Mouse (Mus musculus) cortical plate, adult 2 months (tissue): Measurements from ENCODE around the gene Ptprc. TPM values are rescaled to one million over a fixed set of nuclear protein-coding genes. Genes with fewer than 3 reads are reported as not detected.

Experiments used
- H3K27ac ChIP-seq: fragments of 200-500 bp; 2 replicates; pipeline ENCODE4 v1.5.1; 2012; ENCODE audit warnings: low read length, control low read depth, inconsistent platforms; ENCODE audit not compliant: insufficient read depth
- H3K4me1 ChIP-seq: fragments of 200-500 bp; 2 replicates; pipeline ENCODE4 v1.6.1; 2011; ENCODE audit warnings: low read length; ENCODE audit not compliant: control insufficient read depth, insufficient read depth
- H3K4me3 ChIP-seq: fragments of 200-500 bp; 2 replicates; pipeline ENCODE4 v1.5.1; 2011; ENCODE audit warnings: mild to moderate bottlenecking, low read length, control low read depth; ENCODE audit not compliant: insufficient read depth
- CTCF ChIP-seq: fragments of 200-500 bp; IDR thresholded peaks from 2 replicates; pipeline ENCODE4 v1.5.1; 2011; ENCODE audit warnings: mild to moderate bottlenecking, control low read depth, low read length; ENCODE audit not compliant: insufficient read depth; ENCODE audit errors: extremely low read depth
- POLR2A ChIP-seq: fragments of 200-500 bp; IDR thresholded peaks from 2 replicates; pipeline ENCODE4 v1.6.1; 2011; ENCODE audit warnings: mild to moderate bottlenecking, low read length, control low read depth; ENCODE audit not compliant: insufficient read depth; ENCODE audit errors: extremely low read depth
- polyA plus RNA-seq: library from polyadenylated mRNA; depleted of rRNA; stranded (reverse); fragments of >200 nt; gene quantifications from 2 replicates; pipeline ENCODE4 v1.2.3, GENCODE M21; 2012

Gene Ptprc
- polyA plus RNA-seq, 1 experiment, result 2.4 TPM

- no peak overlapping the region for H3K4me3 ChIP-seq
- no peak for TF ChIP-seq POLR2A
- no peak for TF ChIP-seq CTCF
- H3K4me1 ChIP-seq, result no peaks in the 10 kb centered on the region
- no peak overlapping the region for H3K27ac ChIP-seq
Observed at GRCm38 (mm10) chr1:138174705-138175492, 609 bp downstream of the Ptprc start.

DNA sequence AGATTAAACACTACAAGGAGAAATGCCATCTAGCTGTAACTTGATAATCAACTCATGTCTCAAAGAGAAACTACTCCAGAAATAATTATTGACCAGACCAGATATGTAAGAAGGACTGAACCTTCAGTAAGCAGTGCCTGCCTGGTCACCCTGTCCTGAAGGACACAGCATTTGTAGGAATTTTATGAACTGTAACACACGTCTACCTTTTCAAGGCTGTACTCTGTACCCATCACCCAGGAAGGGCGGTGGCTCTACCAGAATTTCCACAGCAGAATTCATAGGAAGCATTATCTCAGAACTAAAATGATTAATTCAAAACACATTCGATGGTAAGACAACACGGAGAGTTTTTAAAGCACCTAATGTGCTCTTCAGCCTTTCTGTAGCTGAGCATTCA lies 1.4 kb downstream of the Ptprc start:
- H3K27ac ChIP-seq, result no peak overlapping the region
- no peak for TF ChIP-seq CTCF
- TF ChIP-seq POLR2A, result no peak
- H3K4me1 ChIP-seq, result no peaks in the 10 kb centered on the region
- H3K4me3 ChIP-seq, result no peak overlapping the region

DNA sequence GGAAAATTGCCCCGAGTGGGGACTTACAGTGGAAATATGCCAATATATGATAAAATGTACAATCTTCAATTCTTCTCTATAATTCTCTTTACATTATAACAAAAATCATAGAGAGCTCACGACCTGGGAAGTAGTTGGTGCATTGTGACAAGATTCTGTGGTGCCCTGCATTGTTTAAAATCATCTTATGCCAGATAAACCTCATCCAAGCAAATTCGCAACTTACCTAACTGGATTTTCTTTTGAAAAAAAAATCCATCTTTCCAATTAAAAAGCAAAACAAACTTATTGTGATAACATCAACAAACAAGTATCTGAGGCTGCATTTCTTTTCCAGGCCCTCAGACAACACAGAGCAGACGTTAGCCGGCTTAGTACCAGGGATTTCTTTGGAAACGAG lies 1.8 kb downstream of the Ptprc start:
- Histone ChIP-seq H3K4me3 (no peak overlapping the region), H3K4me1 (no peaks in the 10 kb centered on the region), H3K27ac (no peak overlapping the region)
- TF ChIP-seq CTCF (no peak), POLR2A (no peak)

GRCm38 (mm10) chr1:138172547-138172946 lies 3.0 kb downstream of the Ptprc start:
- Histone ChIP-seq H3K27ac (no peak overlapping the region), H3K4me1 (no peaks in the 10 kb centered on the region), H3K4me3 (no peak overlapping the region)
- TF ChIP-seq CTCF (no peak), POLR2A (no peak)

DNA sequence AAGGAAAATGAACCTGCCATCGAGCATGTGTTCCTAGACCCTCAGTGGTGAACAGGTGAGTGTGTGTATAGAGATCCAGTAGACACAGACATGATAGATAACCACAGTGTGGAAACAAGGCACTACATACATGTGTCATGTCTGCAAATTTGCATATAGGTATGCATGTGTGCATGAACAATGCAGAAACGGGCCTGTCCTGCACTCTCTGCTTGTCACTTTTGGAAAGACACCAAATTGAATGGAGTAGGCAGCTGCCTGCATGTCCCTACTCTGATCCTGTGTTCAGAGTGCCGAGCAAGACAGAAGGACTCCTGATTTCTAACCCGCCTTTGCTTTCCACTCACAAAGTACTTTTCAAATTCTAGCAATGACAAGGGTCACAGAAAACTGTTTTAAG lies 3.4 kb downstream of the Ptprc start:
- no peaks in the 10 kb centered on the region for H3K4me1 ChIP-seq
- H3K4me3 ChIP-seq, result no peak overlapping the region
- no peak overlapping the region for H3K27ac ChIP-seq
- TF ChIP-seq CTCF (no peak), POLR2A (no peak)

- H3K4me1 ChIP-seq, result no peaks in the 10 kb centered on the region
- no peak for TF ChIP-seq POLR2A
- TF ChIP-seq CTCF, result no peak
- H3K27ac ChIP-seq, result no peak overlapping the region
- H3K4me3 ChIP-seq, result no peak overlapping the region
Observed at GRCm38 (mm10) chr1:138166233-138166771, 9.2 kb downstream of the Ptprc start.

- no peak for TF ChIP-seq CTCF
- no peak overlapping the region for H3K4me3 ChIP-seq
- no peaks in the 10 kb centered on the region for H3K4me1 ChIP-seq
- no peak overlapping the region for H3K27ac ChIP-seq
Observed at GRCm38 (mm10) chr1:138162638-138163037, 12.9 kb downstream of the Ptprc start.

- Histone ChIP-seq H3K27ac (no peak overlapping the region), H3K4me3 (no peak overlapping the region), H3K4me1 (no peaks in the 10 kb centered on the region)
- no peak for TF ChIP-seq CTCF
Observed at GRCm38 (mm10) chr1:138158921-138159320, 16.6 kb downstream of the Ptprc start.

- TF ChIP-seq POLR2A (no peak), CTCF (no peak)
Observed at GRCm38 (mm10) chr1:138158236-138158635, 17.3 kb downstream of the Ptprc start.

DNA sequence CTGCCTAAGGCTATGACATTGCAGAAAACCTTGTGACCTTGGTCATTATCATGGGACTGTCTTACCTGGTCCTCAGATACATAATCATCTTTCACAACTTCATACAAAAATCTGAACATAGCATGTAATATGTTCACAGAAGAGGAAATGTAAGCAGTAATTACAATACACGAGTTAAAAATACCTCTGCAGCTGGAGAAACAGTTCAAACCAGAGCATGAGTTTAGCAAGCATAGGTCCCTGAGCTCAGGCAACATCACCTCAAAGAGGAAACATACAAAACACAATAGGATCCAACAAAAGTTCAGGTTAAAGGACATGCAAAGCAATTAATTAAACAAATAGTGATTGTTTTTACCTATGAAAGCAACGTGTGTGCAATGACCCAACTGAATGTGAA lies 17.8 kb downstream of the Ptprc start:
- H3K4me3 ChIP-seq, result no peak overlapping the region
- no peaks in the 10 kb centered on the region for H3K4me1 ChIP-seq
- H3K27ac ChIP-seq, result no peak overlapping the region
- TF ChIP-seq POLR2A (no peak), CTCF (no peak)

More at GRCm38 (mm10) chr1:138158236-138158635, 17.3 kb downstream of the Ptprc start:
- Histone ChIP-seq H3K4me1 (no peaks in the 10 kb centered on the region), H3K27ac (no peak overlapping the region), H3K4me3 (no peak overlapping the region)
